Mouse (Mus musculus) brain, embryonic 14.5 days (tissue): Measurements from ENCODE around the gene Glo1.

Experiments used
- CTCF ChIP-seq: fragments of 200-500 bp; IDR thresholded peaks from 2 replicates; pipeline ENCODE4 v1.5.1; 2012; ENCODE audit warnings: inconsistent platforms, mild to moderate bottlenecking, moderate library complexity, borderline replicate concordance; ENCODE audit not compliant: insufficient read depth, insufficient read length; ENCODE audit errors: extremely low read depth
- POLR2A ChIP-seq: fragments of 200-500 bp; IDR thresholded peaks from 2 replicates; pipeline ENCODE4 v1.6.1; 2012; ENCODE audit warnings: mild to moderate bottlenecking, inconsistent platforms, borderline replicate concordance; ENCODE audit not compliant: poor library complexity, insufficient read depth, insufficient read length, severe bottlenecking; ENCODE audit errors: extremely low read depth

- TF ChIP-seq CTCF: no peak
- no peak for TF ChIP-seq POLR2A
Measured at GRCm38 (mm10) chr17:30663170-30663569, 36.5 kb upstream of the Glo1 start.
